Mouse (Mus musculus): ENCODE measurements around the gene Ms4a12.
"Not testable (repeated sequence)": the region's sequence is repeated elsewhere in the genome, so short reads cannot be mapped to it uniquely, and the experiment has no call there.

Gene Ms4a12

GRCm38 (mm10) chr19:11232348-11232747, at the start of gene Ms4a12:
TSS of gene Ms4a12 (minus strand) at chr19:11232448.
- H3K27me3 ChIP-seq (ENCODE audit: control insufficient read depth, insufficient read depth, low read length, poor library complexity, severe bottlenecking): no peaks in the 10 kb centered on the region
- no peaks in the 10 kb centered on the region for H3K36me3 ChIP-seq (ENCODE audit: control insufficient read depth, insufficient read depth, low read length, poor library complexity, severe bottlenecking)
- no peak for DNase-seq (ENCODE audit: low read depth, low spot score)

- DNase-seq (ENCODE audit: low read depth, low spot score): no peak
- H3K36me3 ChIP-seq (ENCODE audit: control insufficient read depth, insufficient read depth, low read length, poor library complexity, severe bottlenecking): no peaks in the 10 kb centered on the region
- H3K27me3 ChIP-seq (ENCODE audit: control insufficient read depth, insufficient read depth, low read length, poor library complexity, severe bottlenecking): no peaks in the 10 kb centered on the region
These were observed 48.0 kb upstream of the Ms4a12 start for GRCm38 (mm10) chr19:11280223-11280622.

- no peak for DNase-seq (ENCODE audit: low read depth, low spot score)
- Histone ChIP-seq H3K27me3 (ENCODE audit: control insufficient read depth, insufficient read depth, low read length, poor library complexity, severe bottlenecking) (no peaks in the 10 kb centered on the region), H3K36me3 (ENCODE audit: control insufficient read depth, insufficient read depth, low read length, poor library complexity, severe bottlenecking) (no peaks in the 10 kb centered on the region)
These were observed 44.2 kb upstream of the Ms4a12 start for GRCm38 (mm10) chr19:11276431-11276830.

GRCm38 (mm10) chr19:11266956-11267355, 34.7 kb upstream of the Ms4a12 start:
- DNase-seq (ENCODE audit: low read depth, low spot score): no peak
- H3K36me3 ChIP-seq (ENCODE audit: control insufficient read depth, insufficient read depth, low read length, poor library complexity, severe bottlenecking): no peaks in the 10 kb centered on the region
- no peaks in the 10 kb centered on the region for H3K27me3 ChIP-seq (ENCODE audit: control insufficient read depth, insufficient read depth, low read length, poor library complexity, severe bottlenecking)

- Histone ChIP-seq H3K36me3 (ENCODE audit: control insufficient read depth, insufficient read depth, low read length, poor library complexity, severe bottlenecking) (no peaks in the 10 kb centered on the region), H3K27me3 (ENCODE audit: control insufficient read depth, insufficient read depth, low read length, poor library complexity, severe bottlenecking) (no peaks in the 10 kb centered on the region)
- DNase-seq (ENCODE audit: low read depth, low spot score): peak; percentile 95
These were observed 34.0 kb upstream of the Ms4a12 start, which contains the start of gene Ms4a1 for GRCm38 (mm10) chr19:11266052-11266845. TSS of gene Ms4a1 (minus strand) at chr19:11266241.

- H3K27me3 ChIP-seq (ENCODE audit: control insufficient read depth, insufficient read depth, low read length, poor library complexity, severe bottlenecking): no peaks in the 10 kb centered on the region
- no peaks in the 10 kb centered on the region for H3K36me3 ChIP-seq (ENCODE audit: control insufficient read depth, insufficient read depth, low read length, poor library complexity, severe bottlenecking)
- DNase-seq (ENCODE audit: low read depth, low spot score): peak; percentile 56
These were observed 32.4 kb upstream of the Ms4a12 start for GRCm38 (mm10) chr19:11264602-11265185.

GRCm38 (mm10) chr19:11263549-11263948, 31.3 kb upstream of the Ms4a12 start:
- no peaks in the 10 kb centered on the region for H3K27me3 ChIP-seq (ENCODE audit: control insufficient read depth, insufficient read depth, low read length, poor library complexity, severe bottlenecking)
- DNase-seq (ENCODE audit: low read depth, low spot score): peak; percentile 60
- peaks cover 8% of the 10 kb centered on the region; the same call in 1 of the 2 replicates for H3K36me3 ChIP-seq (ENCODE audit: control insufficient read depth, insufficient read depth, low read length, poor library complexity, severe bottlenecking)

GRCm38 (mm10) chr19:11262932-11263331, 30.7 kb upstream of the Ms4a12 start:
- not testable (repeated sequence) for H3K27me3 ChIP-seq (ENCODE audit: control insufficient read depth, insufficient read depth, low read length, poor library complexity, severe bottlenecking)
- peak; percentile 66 for DNase-seq (ENCODE audit: low read depth, low spot score)

GRCm38 (mm10) chr19:11261522-11261921, 29.3 kb upstream of the Ms4a12 start:
- Histone ChIP-seq H3K36me3 (ENCODE audit: control insufficient read depth, insufficient read depth, low read length, poor library complexity, severe bottlenecking) (peaks cover 22% of the 10 kb centered on the region), H3K27me3 (ENCODE audit: control insufficient read depth, insufficient read depth, low read length, poor library complexity, severe bottlenecking) (no peaks in the 10 kb centered on the region)
- DNase-seq (ENCODE audit: low read depth, low spot score): peak; percentile 42

More at GRCm38 (mm10) chr19:11262932-11263331, 30.7 kb upstream of the Ms4a12 start:
- H3K36me3 ChIP-seq (ENCODE audit: control insufficient read depth, insufficient read depth, low read length, poor library complexity, severe bottlenecking): peaks cover 14% of the 10 kb centered on the region; the same call in 1 of the 2 replicates

- H3K27me3 ChIP-seq (ENCODE audit: control insufficient read depth, insufficient read depth, low read length, poor library complexity, severe bottlenecking): no peaks in the 10 kb centered on the region
- H3K36me3 ChIP-seq (ENCODE audit: control insufficient read depth, insufficient read depth, low read length, poor library complexity, severe bottlenecking): no peaks in the 10 kb centered on the region
- DNase-seq (ENCODE audit: low read depth, low spot score): peak; percentile 83
These were observed 12.0 kb upstream of the Ms4a12 start for GRCm38 (mm10) chr19:11244230-11244629.

- DNase-seq (ENCODE audit: low read depth, low spot score): no peak
- Histone ChIP-seq H3K27me3 (ENCODE audit: control insufficient read depth, insufficient read depth, low read length, poor library complexity, severe bottlenecking) (no peaks in the 10 kb centered on the region), H3K36me3 (ENCODE audit: control insufficient read depth, insufficient read depth, low read length, poor library complexity, severe bottlenecking) (no peaks in the 10 kb centered on the region)
These were observed 10.3 kb upstream of the Ms4a12 start for GRCm38 (mm10) chr19:11242560-11242959.

- no peak for DNase-seq (ENCODE audit: low read depth, low spot score)
- no peaks in the 10 kb centered on the region for H3K27me3 ChIP-seq (ENCODE audit: control insufficient read depth, insufficient read depth, low read length, poor library complexity, severe bottlenecking)
- H3K36me3 ChIP-seq (ENCODE audit: control insufficient read depth, insufficient read depth, low read length, poor library complexity, severe bottlenecking): no peaks in the 10 kb centered on the region
These were observed 3.6 kb upstream of the Ms4a12 start for GRCm38 (mm10) chr19:11235820-11236219.

- no peak for DNase-seq (ENCODE audit: low read depth, low spot score)
- H3K36me3 ChIP-seq (ENCODE audit: control insufficient read depth, insufficient read depth, low read length, poor library complexity, severe bottlenecking): no peaks in the 10 kb centered on the region
These were observed 2.9 kb upstream of the Ms4a12 start for GRCm38 (mm10) chr19:11234921-11235735.

GRCm38 (mm10) chr19:11234244-11234643, 2.0 kb upstream of the Ms4a12 start:
- Histone ChIP-seq H3K27me3 (ENCODE audit: control insufficient read depth, insufficient read depth, low read length, poor library complexity, severe bottlenecking) (no peaks in the 10 kb centered on the region), H3K36me3 (ENCODE audit: control insufficient read depth, insufficient read depth, low read length, poor library complexity, severe bottlenecking) (no peaks in the 10 kb centered on the region)
- no peak for DNase-seq (ENCODE audit: low read depth, low spot score)

More at GRCm38 (mm10) chr19:11234921-11235735, 2.9 kb upstream of the Ms4a12 start:
- H3K27me3 ChIP-seq (ENCODE audit: control insufficient read depth, insufficient read depth, low read length, poor library complexity, severe bottlenecking): no peaks in the 10 kb centered on the region

GRCm38 (mm10) chr19:11196546-11196945, 35.7 kb downstream of the Ms4a12 start, which contains the start of gene Ms4a13:
TSS of gene Ms4a13 (minus strand) at chr19:11196737.
- Histone ChIP-seq H3K36me3 (ENCODE audit: control insufficient read depth, insufficient read depth, low read length, poor library complexity, severe bottlenecking) (no peaks in the 10 kb centered on the region), H3K27me3 (ENCODE audit: control insufficient read depth, insufficient read depth, low read length, poor library complexity, severe bottlenecking) (no peaks in the 10 kb centered on the region)
- no peak for DNase-seq (ENCODE audit: low read depth, low spot score)

Data from splenic B cell, adult 2 months (primary cell).